In the genomic region with DNA sequence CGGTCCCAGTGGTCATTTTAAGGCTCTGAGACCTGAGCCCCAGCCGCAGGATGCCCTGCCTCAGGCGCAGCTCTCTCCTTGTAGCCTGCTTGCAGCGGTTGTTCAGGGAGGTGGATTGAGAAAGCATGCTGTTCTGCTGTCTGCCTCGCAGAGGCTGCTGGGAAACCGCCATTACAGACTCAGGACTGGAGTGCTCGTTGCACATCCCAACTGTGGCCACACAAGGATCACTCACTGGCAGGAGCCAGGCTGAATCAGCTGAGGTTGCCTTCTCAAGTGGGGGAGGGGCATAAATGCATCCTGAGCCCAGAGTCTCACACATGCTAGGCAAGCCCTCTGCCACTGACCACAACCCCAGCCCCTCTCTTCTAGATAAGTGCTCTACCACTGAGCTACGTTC, we compare ENCODE assay signal across 10 mouse cellular contexts. TPM values are rescaled to one million over a fixed set of nuclear protein-coding genes. Genes with fewer than 3 reads are reported as not detected.
DNase-seq lines count a peak whose midpoint lies in the region; ATAC-seq lines count a peak whose summit lies in the region.
"Had no signal": no experiment of that assay in that cellular context is flagged by ENCODE, and none has a peak within 500 bp of the region (broad histone marks: within the 10 kb centered on the region; RNA-seq: fewer than 3 reads in every experiment).

No protein-coding gene starts in this region.

- H3K9ac ChIP-seq in heart, embryonic 12.5 days, result peak overlapping the region; percentile 25; the same call in 1 of the 2 replicates
- no peak overlapping the region for H3K9ac ChIP-seq in heart, embryonic 11.5 days (ENCODE audit: low read depth, low read length)
- H3K9ac ChIP-seq in forebrain, embryonic 14.5 days (ENCODE audit: low read length), result no peak overlapping the region
- H3K9ac ChIP-seq in midbrain, embryonic 13.5 days (replicated peaks), result peak overlapping the region; percentile 52

- peak; percentile 56 for DNase-seq in MN1 (ENCODE audit: low spot score)
- peak; percentile 43 for DNase-seq in forebrain, embryonic 14.5 days (ENCODE audit: low spot score)
- no peak for DNase-seq in cerebellum, adult 8-10 months
- DNase-seq in kidney, postnatal 4 days, result no peak
- DNase-seq: lung, postnatal 36 days had no signal

- no peak for ATAC-seq in heart, embryonic 12.5 days (ENCODE audit: insufficient number of reproducible peaks, low FRiP score)
- no peak for ATAC-seq in heart, embryonic 11.5 days (replicated peaks; ENCODE audit: insufficient number of reproducible peaks, low FRiP score, low TSS enrichment)
- 0 out of 2 replicates have a peak, but pooled peaks have one; percentile 10 for ATAC-seq in forebrain, embryonic 14.5 days
- ATAC-seq in midbrain, embryonic 13.5 days, result no peak
- ATAC-seq in cerebellum, adult (ENCODE audit: insufficient number of reproducible peaks, low FRiP score, low TSS enrichment), result no peak
- ATAC-seq: Patski had no signal

- 42% methylated on average over 8 of the region's 8 CpGs for WGBS in heart, embryonic 12.5 days
- WGBS in heart, embryonic 11.5 days (ENCODE audit: insufficient replicate concordance), result 37% methylated on average over 8 of the region's 8 CpGs
- 57% methylated on average over 8 of the region's 8 CpGs for WGBS in forebrain, embryonic 14.5 days
- 36% methylated on average over 8 of the region's 8 CpGs for WGBS in midbrain, embryonic 13.5 days

- H3K9me3 ChIP-seq in heart, embryonic 12.5 days (replicated peaks), result no peaks in the 10 kb centered on the region
- H3K9me3 ChIP-seq in heart, embryonic 11.5 days (replicated peaks; ENCODE audit: control insufficient read depth, low read length), result no peaks in the 10 kb centered on the region
- no peaks in the 10 kb centered on the region for H3K9me3 ChIP-seq in forebrain, embryonic 14.5 days (replicated peaks; ENCODE audit: control insufficient read depth, low read length)
- no peaks in the 10 kb centered on the region for H3K9me3 ChIP-seq in midbrain, embryonic 13.5 days

- H3K36me3 ChIP-seq in heart, embryonic 12.5 days, result peaks cover 13% of the 10 kb centered on the region
- no peaks in the 10 kb centered on the region for H3K36me3 ChIP-seq in heart, embryonic 11.5 days (ENCODE audit: control insufficient read depth, insufficient read depth, low read length)
- peaks cover 14% of the 10 kb centered on the region for H3K36me3 ChIP-seq in forebrain, embryonic 14.5 days (ENCODE audit: control insufficient read depth, insufficient read depth, low read length)
- H3K36me3 ChIP-seq in midbrain, embryonic 13.5 days, result peaks cover 19% of the 10 kb centered on the region

- no peak overlapping the region for H3K4me2 ChIP-seq in heart, embryonic 12.5 days
- H3K4me2 ChIP-seq in heart, embryonic 11.5 days, result no peak overlapping the region
- H3K4me2 ChIP-seq in forebrain, embryonic 14.5 days (ENCODE audit: low read length), result no peak overlapping the region
- H3K4me2 ChIP-seq in midbrain, embryonic 13.5 days (replicated peaks), result no peak overlapping the region

- no peaks in the 10 kb centered on the region for H3K27me3 ChIP-seq in heart, embryonic 12.5 days (replicated peaks)
- no peaks in the 10 kb centered on the region for H3K27me3 ChIP-seq in heart, embryonic 11.5 days (ENCODE audit: control insufficient read depth, insufficient read depth, low read length)
- H3K27me3 ChIP-seq in forebrain, embryonic 14.5 days (replicated peaks; ENCODE audit: control insufficient read depth, insufficient read depth, low read length), result no peaks in the 10 kb centered on the region
- H3K27me3 ChIP-seq in midbrain, embryonic 13.5 days, result no peaks in the 10 kb centered on the region
- H3K27me3 ChIP-seq: Patski had no signal

- no peak overlapping the region for H3K4me3 ChIP-seq in heart, embryonic 12.5 days
- no peak overlapping the region for H3K4me3 ChIP-seq in heart, embryonic 11.5 days (ENCODE audit: low read depth, low read length)
- no peak overlapping the region for H3K4me3 ChIP-seq in forebrain, embryonic 14.5 days (ENCODE audit: low read depth, low read length)
- no peak overlapping the region for H3K4me3 ChIP-seq in midbrain, embryonic 13.5 days (replicated peaks)

- H3K27ac ChIP-seq in heart, embryonic 12.5 days (ENCODE audit: poor library complexity, severe bottlenecking), result no peak overlapping the region
- H3K27ac ChIP-seq in heart, embryonic 11.5 days (ENCODE audit: low read depth, low read length), result no peak overlapping the region; the same call in 1 of the 2 replicates
- H3K27ac ChIP-seq in forebrain, embryonic 14.5 days (ENCODE audit: low read depth, low read length), result no peak overlapping the region
- peak overlapping the region; percentile 44; the same call in 1 of the 2 replicates for H3K27ac ChIP-seq in midbrain, embryonic 13.5 days

- H3K4me1 ChIP-seq in heart, embryonic 12.5 days (replicated peaks), result peaks cover 63% of the 10 kb centered on the region
- peaks cover 46% of the 10 kb centered on the region for H3K4me1 ChIP-seq in heart, embryonic 11.5 days (ENCODE audit: control insufficient read depth, insufficient read depth, low read length)
- H3K4me1 ChIP-seq in forebrain, embryonic 14.5 days (ENCODE audit: control insufficient read depth, insufficient read depth, low read length), result peaks cover 9% of the 10 kb centered on the region; the same call in 1 of the 2 replicates
- H3K4me1 ChIP-seq in midbrain, embryonic 13.5 days (replicated peaks), result peaks cover 55% of the 10 kb centered on the region

RNA-seq across cellular contexts. Expression of a gene that starts 18.0 kb away (rescaled TPM):
- polyA plus RNA-seq in heart, embryonic 12.5 days (2016; fragmentation: Nextera tagmentation; extraction: Ambion mirVana), result 7.3 and 9.9 TPM in 2 replicates
- polyA plus RNA-seq in heart, embryonic 11.5 days (2014; fragmentation: Nextera tagmentation; extraction: Ambion mirVana), result 6.4 and 8.1 TPM in 2 replicates
- 9.4 and 14.3 TPM in 2 replicates for polyA plus RNA-seq in forebrain, embryonic 14.5 days (2014; fragmentation: Nextera tagmentation; extraction: Ambion mirVana)
- polyA plus RNA-seq in midbrain, embryonic 13.5 days (2015; fragmentation: Nextera tagmentation; extraction: Ambion mirVana), result 14.3 and 14.8 TPM in 2 replicates

RNA-seq across cellular contexts. Expression of a gene that starts 44.4 kb away (rescaled TPM):
- 5.8 and 7.2 TPM in 2 replicates for polyA plus RNA-seq in heart, embryonic 12.5 days (2016; fragmentation: Nextera tagmentation; extraction: Ambion mirVana)
- polyA plus RNA-seq in heart, embryonic 11.5 days (2014; fragmentation: Nextera tagmentation; extraction: Ambion mirVana), result 3.0 and 3.8 TPM in 2 replicates
- polyA plus RNA-seq in forebrain, embryonic 14.5 days (2014; fragmentation: Nextera tagmentation; extraction: Ambion mirVana), result 1.8 and 2.8 TPM in 2 replicates
- 4.8 and 5.1 TPM in 2 replicates for polyA plus RNA-seq in midbrain, embryonic 13.5 days (2015; fragmentation: Nextera tagmentation; extraction: Ambion mirVana)

Comparison
In these comparisons a context has a peak if more than half of its experiments do, and no peak if none do; other contexts are left out.
1. H3K9ac ChIP-seq: peak in heart, embryonic 12.5 days (single experiment) and midbrain, embryonic 13.5 days (single experiment); none in heart, embryonic 11.5 days (single experiment) and forebrain, embryonic 14.5 days (single experiment).
2. DNase-seq: peak in MN1 (single experiment) and forebrain, embryonic 14.5 days (single experiment); none in cerebellum, adult 8-10 months (single experiment) and kidney, postnatal 4 days (0 of 2).